ENCODE assay signal across 7 mouse cellular contexts in genomic region chr9:64811538-64812474, GRCm38 (mm10). TPM values are rescaled to one million over a fixed set of nuclear protein-coding genes. Genes with fewer than 3 reads are reported as not detected.
DNase-seq lines count a peak whose midpoint lies in the region; ATAC-seq and TF ChIP-seq lines count a peak whose summit lies in the region.

No protein-coding gene starts in this region.

- no peaks in the 10 kb centered on the region for H3K9me3 ChIP-seq in ES-E14 (ENCODE audit: control insufficient read depth, insufficient read depth, low read depth, low read length)
- no peaks in the 10 kb centered on the region for H3K9me3 ChIP-seq in erythroblast, embryonic 14.5 days (ENCODE audit: control insufficient read depth, low read length)
- no peaks in the 10 kb centered on the region for H3K9me3 ChIP-seq in lung, embryonic 16.5 days (ENCODE audit: control insufficient read depth, low read length)

- H3K4me1 ChIP-seq in ES-E14 (ENCODE audit: control insufficient read depth in 2 of 2, insufficient read depth in 2 of 2, low read length in 2 of 2, poor library complexity in 1 of 2), result peaks cover 0 to 1% of the 10 kb centered on the region in 2 experiments; a peak in 1 of 4 replicates
- peaks cover 77% of the 10 kb centered on the region for H3K4me1 ChIP-seq in erythroblast, embryonic 14.5 days (ENCODE audit: control insufficient read depth)
- peaks cover 9% of the 10 kb centered on the region for H3K4me1 ChIP-seq in lung, embryonic 16.5 days (replicated peaks; ENCODE audit: control insufficient read depth, insufficient read depth, low read length)

- H3K27me3 ChIP-seq in erythroblast, embryonic 14.5 days (ENCODE audit: control insufficient read depth), result no peaks in the 10 kb centered on the region
- no peaks in the 10 kb centered on the region for H3K27me3 ChIP-seq in lung, embryonic 16.5 days (ENCODE audit: control insufficient read depth, insufficient read depth, low read depth, low read length)

- H3K27ac ChIP-seq in ES-E14 (ENCODE audit: insufficient read depth, low read depth, low read length, poor library complexity, severe bottlenecking), result peak overlapping the region; percentile 37; the same call in 1 of the 2 replicates
- peak overlapping the region; percentile 90 for H3K27ac ChIP-seq in lung, embryonic 16.5 days (ENCODE audit: low read length)

- DNase-seq in ES-E14 (ENCODE audit: low read depth, low spot score), result peak; percentile 6
- peak; percentile 74 for DNase-seq in adrenal gland, postnatal 25 days
- peak; percentile 68 for DNase-seq in heart, postnatal 4 days
- peak; percentile 65 for DNase-seq in layer of hippocampus, adult 9-11 months
- DNase-seq in retina, postnatal 7 days (ENCODE audit: low read depth, low spot score), result peak; percentile 38

- peak overlapping the region; percentile 86 for H3K4me2 ChIP-seq in lung, embryonic 16.5 days (ENCODE audit: low read depth, low read length)

- under 1% methylated on average over 56 of the region's 59 CpGs for WGBS in lung, embryonic 16.5 days

- no peaks in the 10 kb centered on the region for H3K36me3 ChIP-seq in ES-E14 (ENCODE audit: control insufficient read depth, insufficient read depth, low read length, poor library complexity, severe bottlenecking)
- H3K36me3 ChIP-seq in erythroblast, embryonic 14.5 days (ENCODE audit: control insufficient read depth), result peaks cover 71% of the 10 kb centered on the region
- H3K36me3 ChIP-seq in lung, embryonic 16.5 days (ENCODE audit: control insufficient read depth, insufficient read depth, low read length), result no peaks in the 10 kb centered on the region

- H3K4me3 ChIP-seq in ES-E14 (ENCODE audit: insufficient read depth in 1 of 2, low read depth in 1 of 2, low read length in 2 of 2, poor library complexity in 1 of 2, severe bottlenecking in 1 of 2), result peak overlapping the region; percentile 95 to 100
- H3K4me3 ChIP-seq in erythroblast, embryonic 14.5 days (replicated peaks), result peak overlapping the region; percentile 96
- peak overlapping the region; percentile 95 for H3K4me3 ChIP-seq in lung, embryonic 16.5 days (ENCODE audit: low read length)

- ATAC-seq in lung, embryonic 16.5 days (ENCODE audit: low read depth), result peak; percentile 73

- peak overlapping the region; percentile 82 for H3K9ac ChIP-seq in ES-E14 (ENCODE audit: insufficient read depth, low read depth, low read length, poor library complexity, severe bottlenecking)
- peak overlapping the region; percentile 79 for H3K9ac ChIP-seq in lung, embryonic 16.5 days (ENCODE audit: low read length)

- in situ Hi-C loops in ES-E14 (cut with MboI; ENCODE audit: low sequenced_read_pairs in 2 of 2, unreplicated experiment in 2 of 2), result no loop called here

TF ChIP-seq in ES-E14, 5 proteins besides CTCF, POLR2A, EP300 and RAD21:
- no peak for TF ChIP-seq ZNF384 (IDR thresholded peaks at IDR 0.05; ENCODE audit: low read depth, low read length)
- no peak for TF ChIP-seq CHD2 (IDR thresholded peaks at IDR 0.05; ENCODE audit: low read depth, low read length)
- no peak for TF ChIP-seq HCFC1 (IDR thresholded peaks at IDR 0.05; ENCODE audit: borderline replicate concordance, insufficient read depth, low read length)
- no peak for TF ChIP-seq ZC3H11A (IDR thresholded peaks at IDR 0.05; ENCODE audit: borderline replicate concordance, low read depth, low read length)
- TF ChIP-seq MAFK (IDR thresholded peaks at IDR 0.05; ENCODE audit: insufficient read depth, low read depth, low read length), result no peak

RNA-seq across cellular contexts. Expression of gene Dennd4a, which starts 0.7 kb away (rescaled TPM):
- total RNA-seq in ES-E14 (2012; rRNA removed), result 3.7 and 5.4 TPM in 2 replicates
- 21.5 and 26.7 TPM in 2 replicates for total RNA-seq in adrenal gland, postnatal 25 days (2021)
- 3.7 and 6.2 TPM in 2 replicates for polyA plus RNA-seq in erythroblast, embryonic 14.5 days (2012)
- total RNA-seq in heart, postnatal 4 days (2021), result 10 to 100 TPM; 13.8 to 16.9 TPM
- 8.8 and 9.0 TPM in 2 replicates for polyA plus RNA-seq in lung, embryonic 16.5 days (2015; fragmentation: Nextera tagmentation; extraction: Ambion mirVana)

Comparison
In these comparisons a context has a peak if more than half of its experiments do, and no peak if none do; other contexts are left out.
1. Peak in every context shown above with its lines: DNase-seq, ATAC-seq, H3K4me3 ChIP-seq and H3K27ac ChIP-seq.
2. DNase-seq: peak in every context shown above with its lines; median percentile 74 in adrenal gland, postnatal 25 days; 68 in heart, postnatal 4 days; 65 in layer of hippocampus, adult 9-11 months; 38 in retina, postnatal 7 days; 6 in ES-E14.